Mouse (Mus musculus) spleen, adult 2 months (tissue): Measurements from ENCODE around the gene Spock2. TPM values are rescaled to one million over a fixed set of nuclear protein-coding genes. Genes with fewer than 3 reads are reported as not detected.
"Not testable (repeated sequence)": the region's sequence is repeated elsewhere in the genome, so short reads cannot be mapped to it uniquely, and the experiment has no call there.

ENCODE experiments used
- DNase-seq, 2 experiments: peaks; one replicate each; pipeline versions ENCODE4 v3.0.0 to v3.0.0-alpha.2; 2012 to 2021; ENCODE audit warnings: low spot score in 2 of 2, low read depth in 1 of 2
- H3K27ac ChIP-seq: fragments of 200-500 bp; 2 replicates; pipeline ENCODE4 v1.5.1; 2012; ENCODE audit warnings: low read length, inconsistent platforms; ENCODE audit not compliant: insufficient read depth
- H3K27me3 ChIP-seq: fragments of 200-500 bp; 2 replicates; pipeline ENCODE4 v1.6.1; 2012; ENCODE audit warnings: mild to moderate bottlenecking, moderate library complexity, low read length, inconsistent platforms; ENCODE audit not compliant: control insufficient read depth, insufficient read depth
- H3K36me3 ChIP-seq: fragments of 200-500 bp; 2 replicates; pipeline ENCODE4 v1.6.1; 2012; ENCODE audit warnings: mild to moderate bottlenecking, low read length, inconsistent platforms; ENCODE audit not compliant: control insufficient read depth, insufficient read depth
- H3K4me1 ChIP-seq: fragments of 200-500 bp; 2 replicates; pipeline ENCODE4 v1.6.1; 2011; ENCODE audit warnings: inconsistent platforms; ENCODE audit not compliant: control insufficient read depth, insufficient read depth, insufficient read length
- H3K4me3 ChIP-seq: fragments of 200-500 bp; 2 replicates; pipeline ENCODE4 v1.5.1; 2011; ENCODE audit warnings: mild to moderate bottlenecking, inconsistent platforms; ENCODE audit not compliant: insufficient read depth, insufficient read length; ENCODE audit errors: extremely low read depth
- CTCF ChIP-seq: fragments of 200-500 bp; IDR thresholded peaks from 2 replicates; pipeline ENCODE4 v1.5.1; 2011; ENCODE audit warnings: mild to moderate bottlenecking, inconsistent platforms; ENCODE audit not compliant: insufficient read depth, insufficient read length, insufficient replicate concordance; ENCODE audit errors: extremely low read depth
- POLR2A ChIP-seq: fragments of 200-500 bp; IDR thresholded peaks from 2 replicates; pipeline ENCODE4 v1.6.1; 2011; ENCODE audit warnings: low read depth, low read length, inconsistent platforms
- WGBS: fragments of 180-500 bp; shearing (Covaris S2); methylation state at CpG from one replicate; pipeline ENCODE4 v1.1.7; 2018; 5-methylcytosine and 5-hydroxymethylcytosine counted together
- polyA plus RNA-seq: library from polyadenylated mRNA; depleted of rRNA; stranded (reverse); fragments of >200 nt; gene quantifications from 2 replicates; pipeline ENCODE4 v1.2.3, GENCODE M21; 2012

Spock2 gene
- polyA plus RNA-seq, 1 experiment, result 2.4 TPM

DNA sequence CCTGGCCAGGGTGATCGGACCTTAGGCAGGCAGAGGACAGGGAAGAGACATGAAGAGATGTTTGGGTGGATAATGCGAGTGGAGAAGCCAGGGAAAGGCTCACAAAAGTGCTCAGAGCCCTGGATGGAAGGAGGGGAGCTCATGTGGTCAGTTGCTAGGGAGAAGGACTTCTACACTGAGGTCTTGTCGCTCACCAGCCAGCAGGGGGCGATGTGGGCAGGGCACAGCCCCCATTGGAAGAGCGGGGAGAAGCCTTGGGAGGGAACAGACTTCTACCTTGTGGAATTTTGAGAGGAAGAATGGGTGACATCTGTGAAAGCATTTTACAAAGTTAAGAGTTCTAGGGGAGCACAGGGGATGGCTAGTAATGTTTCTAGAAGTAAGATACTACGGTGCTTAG lies 18.1 kb downstream of the Spock2 start:
- TF ChIP-seq POLR2A (no peak), CTCF (peak; percentile 57; the same call in 1 of the 2 replicates)
- WGBS, result 71% methylated on average over 6 of the region's 6 CpGs

DNA sequence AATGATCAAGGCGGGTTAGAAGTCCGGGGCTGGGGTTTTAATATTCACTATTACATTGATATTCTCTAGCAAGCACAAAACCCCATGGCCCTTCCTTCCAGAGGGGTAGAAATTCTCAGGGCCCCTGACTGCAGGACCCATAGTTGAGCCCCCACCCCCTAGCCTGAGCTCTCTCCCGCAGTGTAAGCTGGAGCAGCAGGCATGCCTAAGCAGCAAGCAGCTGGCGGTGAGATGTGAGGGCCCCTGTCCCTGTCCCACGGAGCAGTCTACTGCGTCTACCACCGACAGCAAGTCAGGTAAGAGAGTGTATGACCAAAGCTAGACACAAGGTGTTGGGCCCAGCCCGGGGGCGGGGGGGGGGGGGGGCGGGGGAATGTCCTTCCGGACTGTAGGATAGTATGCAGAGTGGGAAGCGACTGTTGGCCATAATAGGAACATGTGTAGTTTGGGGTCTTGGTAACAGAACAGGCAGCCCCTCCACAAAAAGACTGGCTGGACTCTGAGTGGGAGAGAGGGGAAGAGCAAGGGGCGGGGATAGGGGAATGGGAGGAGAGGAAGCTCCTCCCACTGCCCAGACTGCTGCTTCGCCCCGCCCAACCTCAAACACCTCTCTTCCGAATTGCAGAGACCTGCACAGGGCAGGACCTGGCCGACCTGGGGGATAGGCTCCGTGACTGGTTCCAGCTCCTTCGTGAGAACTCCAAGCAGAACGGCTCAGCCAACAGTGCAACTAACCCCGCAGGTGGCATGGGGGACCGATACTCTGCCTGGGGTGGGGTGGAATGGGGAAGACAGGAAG lies 19.7 kb downstream of the Spock2 start:
- DNase-seq, result no peak
- Histone ChIP-seq H3K27ac (no peak overlapping the region), H3K36me3 (no peaks in the 10 kb centered on the region), H3K4me1 (0 out of 2 replicates have a peak, but pooled peaks cover 3% of the 10 kb centered on the region), H3K27me3 (no peaks in the 10 kb centered on the region), H3K4me3 (peak overlapping the region; percentile 25; the same call in 1 of the 2 replicates)
- TF ChIP-seq POLR2A, result no peak
- no peak for TF ChIP-seq CTCF
- 39% methylated on average over 21 of the region's 22 CpGs for WGBS

More for the DNA sequence above, 18.1 kb downstream of the Spock2 start:
- DNase-seq, result peak in 1 of 2 experiments; percentile 26
- H3K4me3 ChIP-seq, result no peak overlapping the region
- 0 out of 2 replicates have a peak, but pooled peaks cover 3% of the 10 kb centered on the region for H3K4me1 ChIP-seq
- H3K27ac ChIP-seq, result no peak overlapping the region
- no peaks in the 10 kb centered on the region for H3K27me3 ChIP-seq
- H3K36me3 ChIP-seq, result no peaks in the 10 kb centered on the region

DNA sequence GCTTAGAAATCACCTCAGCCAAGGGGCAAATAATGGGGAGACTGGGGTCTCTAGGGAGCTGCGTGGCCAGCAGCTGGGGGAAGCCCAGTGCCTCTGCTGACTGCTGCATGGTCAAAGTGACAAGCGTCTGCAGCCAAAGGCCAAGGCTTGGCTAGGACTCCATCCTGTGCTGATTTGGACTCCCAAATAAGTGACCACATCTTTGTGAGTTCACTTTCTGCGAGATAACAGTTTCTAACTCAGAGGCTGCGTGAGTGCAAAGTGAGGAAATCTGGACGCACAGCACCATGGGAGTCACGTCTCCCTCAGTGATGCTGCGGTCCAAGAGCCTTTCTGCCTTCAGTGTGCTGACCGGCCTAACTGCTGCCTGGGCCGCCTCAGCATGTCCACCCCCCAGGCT lies 22.3 kb downstream of the Spock2 start:
- Histone ChIP-seq H3K27ac (no peak overlapping the region), H3K36me3 (no peaks in the 10 kb centered on the region), H3K27me3 (no peaks in the 10 kb centered on the region), H3K4me1 (0 out of 2 replicates have a peak, but pooled peaks cover 3% of the 10 kb centered on the region), H3K4me3 (no peak overlapping the region)
- WGBS, result 95% methylated on average over 9 of the region's 9 CpGs
- TF ChIP-seq CTCF (no peak), POLR2A (no peak)
- no peak for DNase-seq

DNA sequence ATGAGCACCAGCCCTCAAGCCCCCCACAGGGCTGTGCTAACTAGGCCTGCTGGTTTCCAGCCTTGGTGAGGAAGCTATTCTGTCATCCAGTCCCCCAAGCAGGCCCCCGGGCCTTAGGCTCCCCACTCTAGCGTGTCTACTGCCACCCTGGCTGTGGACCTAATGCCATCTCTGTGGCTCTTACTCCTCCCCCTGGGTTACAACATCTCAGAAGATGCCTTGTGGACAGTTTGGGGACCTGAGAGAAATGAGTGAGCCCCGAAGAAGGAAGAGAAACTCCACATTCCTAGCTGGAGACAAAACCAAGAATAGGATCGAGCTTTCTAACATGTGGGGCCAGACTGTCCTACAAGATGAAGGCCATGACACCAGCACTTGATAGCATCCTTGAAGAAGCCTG lies 24.5 kb downstream of the Spock2 start:
- Histone ChIP-seq H3K27ac (no peak overlapping the region), H3K27me3 (no peaks in the 10 kb centered on the region), H3K4me3 (no peak overlapping the region), H3K36me3 (no peaks in the 10 kb centered on the region), H3K4me1 (0 out of 2 replicates have a peak, but pooled peaks cover 3% of the 10 kb centered on the region)
- TF ChIP-seq POLR2A (no peak), CTCF (no peak)
- no peak for DNase-seq
- WGBS, result 77% methylated on average over 4 of the region's 4 CpGs

DNA sequence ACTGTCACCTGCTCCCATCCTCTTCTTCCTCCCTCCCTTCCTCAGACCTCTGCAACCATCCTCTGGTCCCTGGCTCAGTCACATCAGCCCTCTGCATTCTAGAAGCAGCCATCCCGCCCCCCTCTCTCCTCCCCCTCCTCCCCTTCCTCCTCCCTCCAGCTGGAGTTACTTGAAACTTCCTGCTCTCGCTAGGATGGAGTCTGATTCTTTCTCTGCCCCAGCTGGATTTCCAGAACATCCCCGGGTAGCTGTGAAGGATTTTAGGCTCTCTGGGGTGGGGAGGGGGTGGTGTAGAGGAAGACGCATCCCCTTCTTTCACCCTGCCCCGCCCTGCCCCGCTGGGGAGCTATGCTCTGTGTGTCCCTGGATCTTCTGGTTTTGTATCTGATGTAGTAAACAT lies 27.5 kb downstream of the Spock2 start:
- 75% methylated on average over 6 of the region's 6 CpGs for WGBS
- H3K27ac ChIP-seq, result no peak overlapping the region
- H3K27me3 ChIP-seq, result no peaks in the 10 kb centered on the region
- no peak overlapping the region for H3K4me3 ChIP-seq
- H3K36me3 ChIP-seq, result no peaks in the 10 kb centered on the region
- no peak for TF ChIP-seq POLR2A
- no peak for TF ChIP-seq CTCF
- H3K4me1 ChIP-seq, result no peaks in the 10 kb centered on the region
- no peak for DNase-seq

DNA sequence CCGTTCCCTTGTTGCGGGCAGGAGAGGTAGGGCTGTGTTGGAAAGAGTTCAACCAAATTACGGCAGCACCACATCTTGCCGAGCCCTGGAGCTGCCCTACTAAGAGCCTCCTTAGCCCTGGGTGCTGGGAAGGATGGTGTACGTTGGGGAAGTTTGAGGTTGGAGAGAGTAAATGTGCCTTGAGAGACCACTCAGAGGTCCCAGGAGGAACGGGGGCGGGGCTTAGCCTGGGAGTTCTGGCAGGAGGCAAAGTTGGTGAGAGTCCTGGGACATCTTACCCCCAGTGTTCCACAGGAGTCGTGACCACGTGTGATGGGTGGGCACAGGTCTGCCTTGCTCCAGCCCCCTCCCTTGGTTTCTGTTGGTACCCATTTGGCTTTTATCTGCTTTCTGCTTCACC lies 28.2 kb downstream of the Spock2 start:
- no peak for TF ChIP-seq CTCF
- no peak for TF ChIP-seq POLR2A
- H3K4me1 ChIP-seq, result no peaks in the 10 kb centered on the region
- no peak overlapping the region for H3K4me3 ChIP-seq
- DNase-seq, result no peak
- no peaks in the 10 kb centered on the region for H3K27me3 ChIP-seq
- no peak overlapping the region for H3K27ac ChIP-seq
- H3K36me3 ChIP-seq, result no peaks in the 10 kb centered on the region
- 83% methylated on average over 9 of the region's 9 CpGs for WGBS

DNA sequence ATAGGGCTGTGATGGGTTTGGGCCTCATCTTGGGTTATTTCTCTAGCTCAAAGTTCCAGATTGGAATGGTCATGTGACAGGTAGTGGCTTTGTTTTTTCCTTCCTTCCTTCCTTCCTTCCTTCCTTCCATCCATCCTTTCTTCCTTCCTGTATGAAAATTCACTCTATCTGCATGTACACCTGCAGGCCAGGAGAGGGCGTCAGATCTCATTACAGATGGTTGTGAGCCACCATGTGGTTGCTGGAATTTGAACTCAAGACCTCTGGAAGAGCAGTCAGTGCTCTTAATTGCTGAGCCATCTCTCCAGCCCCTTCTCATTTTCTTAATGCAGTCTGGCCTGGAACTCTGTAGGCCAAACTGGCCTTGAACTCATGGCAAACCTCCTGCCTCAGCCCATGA lies 30.0 kb downstream of the Spock2 start:
- not testable (repeated sequence) for H3K27ac ChIP-seq, H3K36me3 ChIP-seq, H3K27me3 ChIP-seq, H3K4me3 ChIP-seq, DNase-seq, H3K4me1 ChIP-seq
- WGBS, result 68% methylated on average over 1 of the region's 1 CpGs
